Mouse (Mus musculus) hindbrain, postnatal 0 days (tissue): ENCODE measurements at regions not wholly inside any gene's neighbourhood (a gene's known extent, or its start where the extent isn't known, plus 50 kb on each side); places are given as distances from the start of the nearest gene placed in this dataset.

Experiments
- ATAC-seq: fragments of 200-750 bp; cut with Nextera tagmentation; 2 replicates; pipeline ENCODE4 v1.8.0; 2017; ENCODE audit warnings: mild to moderate bottlenecking, moderate TSS enrichment, moderate library complexity
- DNase-seq: peaks from one replicate; pipeline ENCODE4 v3.0.0-alpha.2; 2015; ENCODE audit warnings: low spot score
- H3K27ac ChIP-seq: fragments of 300-500 bp; sonication (generic); 2 replicates; pipeline ENCODE4 v1.5.1; 2014; ENCODE audit warnings: mild to moderate bottlenecking
- H3K27me3 ChIP-seq: fragments of 300-500 bp; sonication (generic); 2 replicates; pipeline ENCODE4 v1.6.1; 2014; ENCODE audit warnings: low read length, mixed read lengths; ENCODE audit not compliant: insufficient read depth
- H3K36me3 ChIP-seq: fragments of 300-500 bp; sonication (generic); 2 replicates; pipeline ENCODE4 v1.6.1; 2014; ENCODE audit warnings: low read length, mixed read lengths; ENCODE audit not compliant: insufficient read depth
- H3K4me1 ChIP-seq: fragments of 300-500 bp; sonication (generic); 2 replicates; pipeline ENCODE4 v1.6.1; 2014; ENCODE audit warnings: antibody characterized with exemption, low read length, mixed read lengths; ENCODE audit not compliant: insufficient read depth
- H3K4me2 ChIP-seq: fragments of 300-500 bp; sonication (generic); 2 replicates; pipeline ENCODE4 v1.6.1; 2014; ENCODE audit warnings: low read depth, mild to moderate bottlenecking, low read length, moderate library complexity, mixed read lengths
- H3K4me3 ChIP-seq: fragments of 300-500 bp; sonication (generic); 2 replicates; pipeline ENCODE4 v1.5.1; 2014; ENCODE audit warnings: low read length
- H3K9ac ChIP-seq: fragments of 300-500 bp; sonication (generic); replicated peaks from 2 replicates; pipeline ENCODE4 v1.6.1; 2014; ENCODE audit warnings: mild to moderate bottlenecking, low read length, moderate library complexity, mixed read lengths
- H3K9me3 ChIP-seq: fragments of 300-500 bp; sonication (generic); 2 replicates; pipeline ENCODE4 v1.6.1; 2016; ENCODE audit warnings: low read length, mixed read lengths
- CTCF ChIP-seq: IDR thresholded peaks from 2 replicates; pipeline ENCODE4 v1.5.1; 2016; ENCODE audit warnings: antibody characterized with exemption, control low read depth, low read depth
- WGBS: fragments of 180-500 bp; shearing (Covaris S2); extraction: QIAGEN DNeasy Blood & Tissue Kit; methylation state at CpG from one replicate; pipeline ENCODE4 v1.1.7; 2014; 5-methylcytosine and 5-hydroxymethylcytosine counted together

DNA sequence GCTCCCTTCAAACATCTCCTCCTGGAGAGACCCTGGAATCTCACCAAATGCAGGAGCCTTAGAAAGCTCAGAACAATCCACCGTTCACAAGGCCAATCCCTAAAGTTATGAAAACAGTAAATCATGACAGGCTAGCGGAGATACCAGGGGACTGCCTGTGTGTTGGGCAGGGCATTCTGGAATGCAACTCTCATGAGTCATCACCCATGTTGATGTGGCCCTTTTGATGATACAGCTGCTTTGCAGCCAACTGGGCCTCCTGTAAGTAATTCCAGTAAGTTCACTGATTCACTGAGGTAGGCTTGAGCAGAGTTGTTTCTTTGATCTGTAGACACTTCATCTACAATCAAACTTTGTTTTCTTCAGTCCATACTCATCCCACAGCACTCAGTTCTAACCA, 155.6 kb downstream of the Tent5c start:
- DNase-seq (no peak), ATAC-seq (no peak)
- H3K4me3 ChIP-seq, result no peak overlapping the region
- no peaks in the 10 kb centered on the region for H3K9me3 ChIP-seq
- H3K9ac ChIP-seq, result no peak overlapping the region
- no peaks in the 10 kb centered on the region for H3K36me3 ChIP-seq
- no peak for TF ChIP-seq CTCF
- no peak overlapping the region for H3K4me2 ChIP-seq
- H3K27ac ChIP-seq, result no peak overlapping the region
- H3K27me3 ChIP-seq, result no peaks in the 10 kb centered on the region
- no peaks in the 10 kb centered on the region for H3K4me1 ChIP-seq
- 91% methylated on average over 2 of the region's 2 CpGs for WGBS

DNA sequence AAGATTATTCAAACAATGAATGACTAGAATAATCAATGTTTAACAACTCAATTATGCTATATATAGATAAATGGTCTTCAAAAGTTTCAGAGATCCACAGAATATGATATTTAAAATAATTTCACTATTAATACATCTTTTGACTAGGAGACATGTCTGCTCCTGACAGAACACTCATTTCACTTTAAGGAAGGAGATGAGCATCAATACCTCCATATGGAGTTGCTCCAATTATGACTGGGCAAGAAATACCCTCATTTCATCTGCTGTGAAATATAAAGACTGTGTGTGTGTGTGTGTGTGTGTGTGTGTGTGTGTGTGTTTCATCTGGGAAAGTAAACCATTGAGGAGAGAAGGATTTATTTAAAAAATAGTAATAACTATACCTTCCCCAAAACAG, 156.2 kb upstream of the Wdr3 start:
- no peaks in the 10 kb centered on the region for H3K27me3 ChIP-seq
- ATAC-seq, result no peak
- no peaks in the 10 kb centered on the region for H3K4me1 ChIP-seq
- no peak for TF ChIP-seq CTCF
- no peaks in the 10 kb centered on the region for H3K36me3 ChIP-seq
- H3K27ac ChIP-seq, result no peak overlapping the region
- DNase-seq, result no peak
- H3K4me2 ChIP-seq, result no peak overlapping the region
- no peaks in the 10 kb centered on the region for H3K9me3 ChIP-seq
- H3K4me3 ChIP-seq, result no peak overlapping the region
- no peak overlapping the region for H3K9ac ChIP-seq

DNA sequence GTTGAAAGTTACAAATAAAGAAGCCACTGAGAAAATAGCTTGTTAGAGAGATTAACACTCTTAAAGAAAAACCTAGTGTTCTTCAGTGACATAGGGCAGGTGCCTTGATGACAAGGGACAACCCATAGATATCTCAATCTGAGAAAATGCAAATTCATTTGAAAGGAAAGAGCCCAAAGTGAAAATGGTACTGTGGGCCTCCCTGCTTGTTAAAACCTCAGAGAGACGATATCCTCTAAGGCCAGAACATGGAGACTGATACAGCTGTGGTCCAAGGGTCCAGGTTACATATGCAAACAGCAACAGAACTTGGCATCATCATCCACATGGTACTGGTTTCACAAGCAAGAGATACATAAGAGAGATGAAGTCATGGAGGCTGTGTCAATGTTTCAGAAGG, 125.6 kb upstream of the Wdr3 start:
- Histone ChIP-seq H3K4me3 (no peak overlapping the region), H3K4me1 (no peaks in the 10 kb centered on the region), H3K36me3 (no peaks in the 10 kb centered on the region), H3K27me3 (no peaks in the 10 kb centered on the region), H3K9me3 (no peaks in the 10 kb centered on the region), H3K9ac (no peak overlapping the region), H3K27ac (no peak overlapping the region), H3K4me2 (no peak overlapping the region)
- ATAC-seq, result no peak
- WGBS, result 94% methylated on average over 1 of the region's 1 CpGs
- no peak for TF ChIP-seq CTCF
- DNase-seq, result no peak

DNA sequence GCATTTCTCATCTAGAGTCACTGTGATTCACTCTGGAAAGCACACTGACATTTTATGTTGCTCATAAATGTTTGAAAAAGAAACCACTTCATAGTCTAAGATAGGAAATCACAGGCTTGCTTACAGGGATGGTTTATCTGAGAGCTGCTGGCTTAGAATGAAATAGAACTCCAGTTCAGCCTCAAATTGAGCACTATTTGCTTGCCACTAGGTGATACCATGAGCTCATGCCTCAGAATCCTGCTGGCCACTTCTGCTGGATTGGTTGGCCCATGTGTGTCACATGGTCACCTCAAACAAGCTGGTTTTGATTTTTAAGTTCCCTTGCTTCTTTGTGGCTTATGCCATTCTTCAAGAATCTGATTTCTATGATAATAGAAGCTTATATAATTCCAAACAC, 104.8 kb upstream of the Wdr3 start:
- Histone ChIP-seq H3K9me3 (no peaks in the 10 kb centered on the region), H3K27ac (no peak overlapping the region), H3K4me3 (no peak overlapping the region), H3K4me1 (no peaks in the 10 kb centered on the region), H3K4me2 (no peak overlapping the region), H3K9ac (no peak overlapping the region), H3K36me3 (no peaks in the 10 kb centered on the region), H3K27me3 (no peaks in the 10 kb centered on the region)
- no peak for TF ChIP-seq CTCF
- ATAC-seq, result no peak
- no peak for DNase-seq

DNA sequence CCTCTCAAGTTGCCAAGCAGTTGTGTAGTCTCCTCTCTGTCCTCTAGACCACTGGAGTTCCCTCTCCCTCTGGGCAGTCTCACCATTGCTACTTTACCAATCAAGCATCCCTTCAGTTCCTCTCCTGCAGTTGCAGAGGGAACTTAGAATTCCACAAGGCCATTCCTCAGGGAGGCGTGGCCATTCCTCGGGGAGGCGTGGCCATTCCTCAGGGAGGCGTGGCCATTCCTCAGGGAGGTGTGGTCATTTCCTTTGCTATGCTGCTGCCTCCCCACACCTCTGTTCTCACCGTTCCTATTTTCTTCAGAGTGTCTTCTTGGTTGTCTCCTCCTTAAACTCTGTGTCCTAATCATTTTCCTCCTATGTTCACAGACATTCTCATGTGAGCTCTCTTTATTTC, 102.8 kb upstream of the Wdr3 start:
- ATAC-seq, result no peak
- H3K4me3 ChIP-seq, result no peak overlapping the region
- 58% methylated on average over 5 of the region's 5 CpGs for WGBS

More for the DNA sequence above, 102.8 kb upstream of the Wdr3 start:
- no peaks in the 10 kb centered on the region for H3K4me1 ChIP-seq
- TF ChIP-seq CTCF, result no peak
- H3K36me3 ChIP-seq, result no peaks in the 10 kb centered on the region
- DNase-seq, result no peak
- no peak overlapping the region for H3K9ac ChIP-seq
- H3K27me3 ChIP-seq, result no peaks in the 10 kb centered on the region
- no peak overlapping the region for H3K27ac ChIP-seq
- no peak overlapping the region for H3K4me2 ChIP-seq
- H3K9me3 ChIP-seq, result no peaks in the 10 kb centered on the region
